Mouse (Mus musculus) cerebral cortex, adult 2 months (tissue): Measurements from ENCODE around the gene Scoc.

Experiments used
- WGBS: fragments of 180-500 bp; shearing (Covaris S2); methylation state at CpG from one replicate; pipeline ENCODE4 v1.1.7; 2018; 5-methylcytosine and 5-hydroxymethylcytosine counted together

Scoc gene

GRCm38 (mm10) chr8:83458222-83458621, at the start of gene Scoc:
Gene Scoc (minus strand): TSS chr8:83458391.
- WGBS = 86% methylated on average over 14 of the region's 14 CpGs

- WGBS = 62% methylated on average over 3 of the region's 3 CpGs
These were observed 1.4 kb upstream of the Scoc start for GRCm38 (mm10) chr8:83459606-83460005.

- 48% methylated on average over 6 of the region's 6 CpGs for WGBS
These were observed 1.1 kb downstream of the Scoc start for GRCm38 (mm10) chr8:83457121-83457520.

GRCm38 (mm10) chr8:83451056-83451455, 7.1 kb downstream of the Scoc start:
- WGBS = 12% methylated on average over 3 of the region's 3 CpGs

- 79% methylated on average over 1 of the region's 1 CpGs for WGBS
These were observed 8.2 kb downstream of the Scoc start for GRCm38 (mm10) chr8:83449960-83450359.

- WGBS = 16% methylated on average over 5 of the region's 5 CpGs
These were observed 15.2 kb downstream of the Scoc start for GRCm38 (mm10) chr8:83443052-83443400.

GRCm38 (mm10) chr8:83442243-83443051, 15.7 kb downstream of the Scoc start:
- WGBS = under 1% methylated on average over 64 of the region's 64 CpGs

- under 1% methylated on average over 29 of the region's 29 CpGs for WGBS
These were observed 16.4 kb downstream of the Scoc start for GRCm38 (mm10) chr8:83441656-83442242.

GRCm38 (mm10) chr8:83437077-83437476, 21.1 kb downstream of the Scoc start:
- WGBS = 77% methylated on average over 1 of the region's 1 CpGs

GRCm38 (mm10) chr8:83429071-83429524, 29.1 kb downstream of the Scoc start:
- 54% methylated on average over 4 of the region's 4 CpGs for WGBS

GRCm38 (mm10) chr8:83428621-83429020, 29.6 kb downstream of the Scoc start:
- WGBS = 92% methylated on average over 3 of the region's 3 CpGs

- 87% methylated on average over 7 of the region's 7 CpGs for WGBS
These were observed 31.2 kb downstream of the Scoc start for GRCm38 (mm10) chr8:83426949-83427348.

GRCm38 (mm10) chr8:83426104-83426759, 32.0 kb downstream of the Scoc start:
- 83% methylated on average over 11 of the region's 11 CpGs for WGBS

GRCm38 (mm10) chr8:83425202-83425601, 33.0 kb downstream of the Scoc start:
- WGBS = 86% methylated on average over 6 of the region's 6 CpGs

GRCm38 (mm10) chr8:83423032-83423825, 35.0 kb downstream of the Scoc start:
- WGBS = 71% methylated on average over 13 of the region's 13 CpGs

- WGBS = 96% methylated on average over 1 of the region's 1 CpGs
These were observed 36.8 kb downstream of the Scoc start for GRCm38 (mm10) chr8:83421354-83421753.

- WGBS = 94% methylated on average over 11 of the region's 11 CpGs
These were observed 39.2 kb downstream of the Scoc start for GRCm38 (mm10) chr8:83418805-83419516.

- WGBS = 83% methylated on average over 6 of the region's 6 CpGs
These were observed 40.2 kb downstream of the Scoc start for GRCm38 (mm10) chr8:83417970-83418369.

GRCm38 (mm10) chr8:83416878-83417277, 41.3 kb downstream of the Scoc start:
- 97% methylated on average over 15 of the region's 15 CpGs for WGBS

- WGBS = 89% methylated on average over 7 of the region's 7 CpGs
These were observed 49.7 kb downstream of the Scoc start for GRCm38 (mm10) chr8:83408496-83408895.

- WGBS = 39% methylated on average over 6 of the region's 6 CpGs
These were observed 51.4 kb downstream of the Scoc start for GRCm38 (mm10) chr8:83406836-83407235.
